Mouse (Mus musculus) C2C12 (cell line): ENCODE results near the gene Jdp2. TPM values are rescaled to one million over a fixed set of nuclear protein-coding genes. Genes with fewer than 3 reads are reported as not detected.

Experiments
- H3K27me3 ChIP-seq: one replicate; pipeline ENCODE4 v1.6.1; 2011; ENCODE audit not compliant: control insufficient read depth, insufficient read depth, insufficient read length
- H3K36me3 ChIP-seq: one replicate; pipeline ENCODE4 v1.6.1; 2011; ENCODE audit not compliant: control insufficient read depth, insufficient read depth
- H3K4me3 ChIP-seq: one replicate; pipeline ENCODE4 v1.5.1; 2011; ENCODE audit warnings: mild to moderate bottlenecking, control low read depth; ENCODE audit not compliant: poor library complexity, insufficient read depth, severe bottlenecking
- H3K79me2 ChIP-seq: one replicate; pipeline ENCODE4 v1.6.1; 2011; ENCODE audit not compliant: control insufficient read depth, insufficient read depth
- H3K79me3 ChIP-seq: one replicate; pipeline ENCODE4 v1.6.1; 2011; ENCODE audit warnings: low read depth, control low read depth
- H3ac ChIP-seq: one replicate; pipeline ENCODE3; 2011; ENCODE audit warnings: low read depth; ENCODE audit not compliant: control insufficient read depth, insufficient read length
- CEBPB ChIP-seq: IDR thresholded peaks from one replicate; pipeline ENCODE4 v1.6.1; 2011; ENCODE audit warnings: low read depth, mild to moderate bottlenecking, control low read depth, moderate library complexity
- CTCF ChIP-seq: IDR thresholded peaks from one replicate; pipeline ENCODE4 v1.5.1; 2011; ENCODE audit not compliant: control insufficient read depth, insufficient read depth, insufficient read length
- FOSL1 ChIP-seq: IDR thresholded peaks from one replicate; pipeline ENCODE4 v1.8.0; 2011; ENCODE audit warnings: mild to moderate bottlenecking, low read length; ENCODE audit not compliant: poor library complexity, insufficient read depth, severe bottlenecking
- MAX ChIP-seq: IDR thresholded peaks from one replicate; pipeline ENCODE4 v1.6.1; 2011; ENCODE audit warnings: mild to moderate bottlenecking, control low read depth
- MYOD1 ChIP-seq: IDR thresholded peaks from one replicate; pipeline ENCODE4 v1.6.1; 2011; ENCODE audit warnings: low read depth; ENCODE audit not compliant: control insufficient read depth, insufficient read length
- MYOG ChIP-seq: IDR thresholded peaks from one replicate; pipeline ENCODE4 v1.6.1; 2011; ENCODE audit not compliant: control insufficient read depth, insufficient read length; ENCODE audit errors: extremely low read depth
- USF1 ChIP-seq: IDR thresholded peaks from one replicate; pipeline ENCODE4 v1.6.1; 2011; ENCODE audit warnings: low read depth, mild to moderate bottlenecking, control low read depth, moderate library complexity
- polyA plus RNA-seq: library from polyadenylated mRNA; unstranded; fragments of >200 nt; fragmentation: generic; extraction: Trizol; gene quantifications from one replicate; pipeline ENCODE4 v1.2.1, GENCODE M21; 2012; ENCODE audit warnings: missing spikeins

The Jdp2 gene
- polyA plus RNA-seq, 1 experiment: 86.8 TPM

DNA sequence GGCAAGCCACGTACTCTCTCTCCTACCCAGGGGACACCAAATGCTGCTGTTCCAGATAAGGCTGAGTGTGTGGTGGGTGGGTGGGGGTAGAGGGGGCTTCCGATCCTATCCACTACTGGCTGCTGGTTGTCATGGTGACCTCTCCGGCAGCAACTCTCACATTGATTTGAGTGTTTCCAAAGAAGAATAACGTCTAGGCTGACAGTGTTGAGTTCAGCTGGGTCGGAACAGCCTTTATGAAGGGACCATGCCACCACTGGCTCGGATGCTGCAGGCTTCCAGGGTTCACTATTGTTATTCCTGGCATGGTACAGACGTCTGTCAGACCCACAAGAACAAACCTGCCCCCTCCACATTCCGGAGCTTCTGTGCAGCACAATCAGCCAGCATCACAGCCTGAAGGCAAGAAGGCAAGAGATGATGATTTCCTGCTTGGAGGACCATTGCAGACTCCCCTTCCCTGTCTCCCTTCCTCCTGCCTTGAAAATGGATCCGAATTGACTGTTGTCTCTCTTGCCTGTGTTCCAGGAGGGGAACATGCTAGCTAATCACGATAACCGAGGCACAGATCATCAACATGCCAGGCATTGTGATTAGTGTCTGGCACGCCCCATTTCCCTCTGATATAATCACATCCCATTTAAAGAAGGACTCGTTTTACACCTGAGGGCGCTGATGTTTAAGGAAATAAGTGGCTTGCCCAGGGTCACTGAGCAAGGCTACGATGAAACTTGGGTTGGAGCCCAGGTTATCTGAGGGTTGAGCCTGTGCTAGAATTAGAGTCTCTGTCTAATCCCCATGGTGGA is 17.4 kb upstream of the Jdp2 start:
- TF ChIP-seq CEBPB (no peak), MYOG (no peak), CTCF (no peak), FOSL1 (no peak), USF1 (no peak)
- Histone ChIP-seq H3K4me3 (no peak overlapping the region), H3K79me3 (no peaks in the 10 kb centered on the region), H3K36me3 (no peaks in the 10 kb centered on the region), H3K27me3 (no peaks in the 10 kb centered on the region), H3ac (no peak overlapping the region), H3K79me2 (no peaks in the 10 kb centered on the region)

DNA sequence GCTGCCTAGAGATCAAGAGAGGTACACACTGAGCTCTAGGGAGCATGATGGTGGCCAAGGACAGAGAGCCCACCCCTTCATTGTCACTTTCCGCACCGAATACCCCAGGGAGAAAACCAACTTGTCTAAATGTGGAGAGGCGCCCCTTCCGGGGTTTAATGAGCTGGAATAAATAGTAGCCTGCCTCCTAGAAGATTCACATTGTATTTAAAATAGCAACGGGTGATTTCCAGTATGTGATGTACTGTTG is 16.8 kb upstream of the Jdp2 start:
- H3K27me3 ChIP-seq: no peaks in the 10 kb centered on the region
- no peaks in the 10 kb centered on the region for H3K79me2 ChIP-seq

DNA sequence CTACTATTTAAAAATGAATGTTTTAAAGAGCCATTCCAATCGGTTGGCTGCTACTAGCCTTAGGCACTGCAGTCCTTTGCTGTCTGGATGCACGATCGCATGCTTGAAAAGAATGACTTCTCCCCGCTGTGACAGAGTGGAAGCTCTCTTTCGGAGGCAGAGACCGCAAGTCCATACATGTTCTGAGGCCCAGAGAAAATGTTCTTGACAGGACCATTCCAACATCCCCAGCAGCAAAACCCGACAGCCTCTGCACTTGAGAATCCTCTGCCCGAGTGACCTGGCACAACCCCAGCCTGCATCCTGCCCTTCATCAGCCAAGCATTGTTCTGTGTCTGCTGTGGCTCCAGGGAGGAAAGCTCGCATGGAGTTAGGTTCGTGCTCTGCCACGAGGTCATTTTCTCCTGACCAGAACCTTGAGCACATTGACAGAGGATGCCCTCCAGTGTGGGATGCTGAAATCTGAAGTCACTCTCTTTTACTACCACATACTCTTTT is 13.0 kb upstream of the Jdp2 start:
- Histone ChIP-seq H3ac (no peak overlapping the region), H3K27me3 (no peaks in the 10 kb centered on the region), H3K79me3 (no peaks in the 10 kb centered on the region), H3K4me3 (no peak overlapping the region), H3K79me2 (no peaks in the 10 kb centered on the region), H3K36me3 (no peaks in the 10 kb centered on the region)
- TF ChIP-seq MYOG (no peak), CEBPB (no peak), USF1 (no peak)

More for the DNA sequence above, 16.8 kb upstream of the Jdp2 start:
- no peaks in the 10 kb centered on the region for H3K36me3 ChIP-seq
- no peak for TF ChIP-seq MAX
- no peak for TF ChIP-seq MYOD1
- TF ChIP-seq CEBPB: no peak
- no peak for TF ChIP-seq USF1
- no peak for TF ChIP-seq FOSL1
- no peak for TF ChIP-seq MYOG
- TF ChIP-seq CTCF: no peak
- no peak overlapping the region for H3K4me3 ChIP-seq
- H3K79me3 ChIP-seq: no peaks in the 10 kb centered on the region
- H3ac ChIP-seq: no peak overlapping the region

DNA sequence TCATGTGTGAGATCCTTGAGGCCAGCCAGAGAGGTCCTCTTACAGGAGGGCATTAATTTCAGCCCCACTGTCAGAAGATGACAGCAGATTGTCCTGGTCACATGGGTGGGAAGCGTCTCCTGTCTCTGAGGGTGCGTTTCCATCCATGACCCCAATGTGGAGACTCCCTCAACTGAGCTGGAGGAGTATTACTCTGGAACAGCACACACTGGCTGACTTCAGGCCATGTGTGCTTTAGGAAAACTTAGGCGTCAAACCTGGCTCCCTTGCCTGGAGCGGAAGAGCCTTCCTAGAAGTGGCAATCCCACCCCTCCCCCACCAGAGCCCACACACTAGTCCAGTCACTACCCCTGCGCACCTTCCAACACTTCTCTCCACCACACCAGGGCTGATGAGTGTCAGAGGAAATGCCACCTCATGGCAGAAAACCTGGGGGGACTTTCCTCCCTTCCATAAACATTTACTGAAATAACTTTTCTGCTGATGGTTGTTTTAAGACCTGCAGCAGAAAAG is 8.9 kb upstream of the Jdp2 start:
- H3ac ChIP-seq: no peak overlapping the region
- no peaks in the 10 kb centered on the region for H3K27me3 ChIP-seq
- H3K79me3 ChIP-seq: no peaks in the 10 kb centered on the region
- H3K79me2 ChIP-seq: no peaks in the 10 kb centered on the region
- no peaks in the 10 kb centered on the region for H3K36me3 ChIP-seq
- TF ChIP-seq USF1 (no peak), CEBPB (no peak), MYOD1 (no peak), FOSL1 (no peak), MAX (no peak), MYOG (no peak), CTCF (no peak)
- no peak overlapping the region for H3K4me3 ChIP-seq

DNA sequence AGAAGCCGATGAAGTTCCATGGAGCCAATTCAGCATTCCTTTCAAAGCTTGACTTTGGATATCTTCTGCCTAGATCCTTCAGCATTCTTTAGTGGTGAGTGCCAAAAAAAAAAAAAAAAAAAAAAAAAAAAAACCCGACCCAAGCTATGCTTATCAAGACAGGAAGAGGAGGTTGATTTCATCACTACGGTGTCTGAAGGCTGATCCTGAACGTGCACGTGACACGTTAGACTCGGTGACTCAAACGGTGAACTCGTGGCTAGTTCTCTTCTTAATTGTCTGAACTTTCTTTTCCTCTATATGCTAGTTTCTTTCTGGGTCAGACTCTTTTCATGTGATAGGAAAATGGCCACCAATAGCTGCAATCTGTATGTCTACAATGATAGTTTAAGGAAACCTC is 5.9 kb upstream of the Jdp2 start:
- TF ChIP-seq MAX: peak; percentile 23
- TF ChIP-seq MYOD1: no peak
- TF ChIP-seq CEBPB: peak; percentile 24
- no peak for TF ChIP-seq MYOG
- TF ChIP-seq CTCF: no peak
- peak; percentile 91 for TF ChIP-seq USF1
- no peak for TF ChIP-seq FOSL1
- H3K79me2 ChIP-seq: no peaks in the 10 kb centered on the region
- no peaks in the 10 kb centered on the region for H3K36me3 ChIP-seq
- no peaks in the 10 kb centered on the region for H3K27me3 ChIP-seq
- no peaks in the 10 kb centered on the region for H3K79me3 ChIP-seq
- H3K4me3 ChIP-seq: no peak overlapping the region
- no peak overlapping the region for H3ac ChIP-seq

- H3K79me3 ChIP-seq: no peaks in the 10 kb centered on the region
- peak; percentile 19 for TF ChIP-seq MYOD1
- TF ChIP-seq MAX: no peak
- H3ac ChIP-seq: no peak overlapping the region
- no peaks in the 10 kb centered on the region for H3K36me3 ChIP-seq
- peaks cover 1% of the 10 kb centered on the region for H3K79me2 ChIP-seq
- no peak overlapping the region for H3K4me3 ChIP-seq
- no peaks in the 10 kb centered on the region for H3K27me3 ChIP-seq
Observed at GRCm38 (mm10) chr12:85594390-85594789, 4.4 kb upstream of the Jdp2 start.
